Mouse (Mus musculus): ENCODE data around the gene Ube2g1. TPM values are rescaled to one million over a fixed set of nuclear protein-coding genes. Genes with fewer than 3 reads are reported as not detected.
"Not testable (repeated sequence)": the region's sequence is repeated elsewhere in the genome, so short reads cannot be mapped to it uniquely, and the experiment has no call there.

The Ube2g1 gene
- total RNA-seq, 2 experiments from 2014 or later: 49.6 to 54.7 TPM

GRCm38 (mm10) chr11:72692353-72692752 is 85.3 kb downstream of the Ube2g1 start:
- no peak for DNase-seq

GRCm38 (mm10) chr11:72695025-72695424 is 87.9 kb downstream of the Ube2g1 start:
- no peak for DNase-seq

GRCm38 (mm10) chr11:72696368-72696971 is 89.4 kb downstream of the Ube2g1 start:
- DNase-seq: no peak

GRCm38 (mm10) chr11:72697323-72697722 is 90.2 kb downstream of the Ube2g1 start:
- no peak for DNase-seq

- DNase-seq: not testable (repeated sequence)
Measured at GRCm38 (mm10) chr11:72705111-72705510, 98.0 kb downstream of the Ube2g1 start.

DNA sequence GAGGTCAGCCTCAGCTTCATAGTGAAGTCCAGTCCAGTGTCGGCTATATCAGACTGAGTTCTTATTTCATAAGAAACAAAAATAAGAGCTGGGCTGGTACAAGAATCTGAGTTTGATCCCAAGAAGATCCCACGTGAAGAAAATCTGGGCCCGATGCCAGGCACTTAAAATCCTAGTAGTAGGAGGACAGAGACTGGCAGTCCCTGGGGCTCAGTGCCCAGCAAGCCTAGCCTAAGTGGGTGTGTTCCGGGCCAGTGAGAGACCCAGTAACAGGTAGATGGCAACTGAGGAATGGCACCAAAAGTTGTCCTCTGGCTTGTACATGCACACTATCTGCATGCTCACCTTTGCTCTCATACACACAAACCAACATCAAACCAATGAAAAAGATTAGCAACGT is 105.6 kb downstream of the Ube2g1 start:
- peak in 1 of 2 experiments; percentile 21 for DNase-seq

- no peak for DNase-seq
Measured at GRCm38 (mm10) chr11:72718161-72718560, 111.1 kb downstream of the Ube2g1 start.

DNA sequence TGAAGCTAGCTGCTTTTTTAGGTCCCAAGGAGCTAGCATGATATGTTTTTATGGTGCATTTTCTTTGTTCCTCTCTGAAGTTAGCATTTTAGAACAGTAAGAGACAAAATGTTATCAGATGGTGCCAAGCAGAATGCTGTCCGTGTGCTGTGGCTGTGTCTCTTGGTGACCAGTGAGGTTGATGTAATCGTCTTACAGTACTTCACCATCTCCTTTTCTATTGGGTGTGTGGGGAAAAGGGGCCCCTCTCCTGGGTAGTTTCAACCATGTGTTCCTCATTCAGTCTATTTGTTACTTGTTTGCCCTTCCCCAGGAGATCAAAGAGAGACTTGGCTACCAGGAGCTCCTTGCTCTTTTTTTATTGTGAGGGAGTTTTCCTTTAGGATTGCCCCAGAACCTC is 116.1 kb downstream of the Ube2g1 start:
- no peak for DNase-seq

DNA sequence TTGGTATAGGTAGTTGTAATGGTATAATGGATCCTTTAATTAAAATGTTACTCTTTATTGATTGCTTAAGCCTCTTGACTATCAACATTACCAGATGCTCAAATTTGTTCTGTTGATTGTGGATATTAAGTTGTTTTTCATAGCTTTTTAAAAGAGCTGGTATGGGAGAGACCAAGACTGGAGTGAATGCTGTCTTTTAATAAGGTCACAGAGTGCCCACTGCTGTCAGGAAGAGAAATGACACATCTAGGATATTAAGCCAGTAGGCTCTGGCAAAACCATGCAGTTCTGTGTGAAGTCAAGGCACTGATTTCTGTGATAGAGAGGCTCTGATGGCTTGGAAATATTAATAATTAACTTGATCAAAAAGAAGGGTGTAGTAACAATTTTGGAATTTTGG is 116.8 kb downstream of the Ube2g1 start:
- DNase-seq: peak; percentile 14 to 30

DNA sequence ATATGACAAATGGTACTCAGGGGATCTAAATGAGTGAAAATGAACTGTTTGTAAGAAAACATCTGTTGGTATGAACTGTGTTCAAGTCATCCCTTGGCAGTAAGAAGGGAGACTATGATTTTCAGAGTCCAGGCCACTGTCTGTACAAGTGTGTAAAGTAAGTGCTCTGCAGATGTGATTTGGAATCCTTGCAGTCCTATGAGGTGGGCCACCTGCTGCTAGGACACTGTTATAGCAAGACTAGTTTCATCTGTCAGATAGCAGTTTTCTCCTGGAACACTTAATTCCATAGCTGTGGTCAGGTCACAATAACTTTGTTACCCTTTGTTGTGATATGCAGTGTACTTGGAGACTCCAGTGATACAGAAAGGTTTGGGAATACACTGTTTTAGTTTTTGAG is 118.9 kb downstream of the Ube2g1 start:
- DNase-seq: peak in 1 of 2 experiments; percentile 24

- DNase-seq: no peak
Measured at GRCm38 (mm10) chr11:72733736-72734135, 126.7 kb downstream of the Ube2g1 start.

DNA sequence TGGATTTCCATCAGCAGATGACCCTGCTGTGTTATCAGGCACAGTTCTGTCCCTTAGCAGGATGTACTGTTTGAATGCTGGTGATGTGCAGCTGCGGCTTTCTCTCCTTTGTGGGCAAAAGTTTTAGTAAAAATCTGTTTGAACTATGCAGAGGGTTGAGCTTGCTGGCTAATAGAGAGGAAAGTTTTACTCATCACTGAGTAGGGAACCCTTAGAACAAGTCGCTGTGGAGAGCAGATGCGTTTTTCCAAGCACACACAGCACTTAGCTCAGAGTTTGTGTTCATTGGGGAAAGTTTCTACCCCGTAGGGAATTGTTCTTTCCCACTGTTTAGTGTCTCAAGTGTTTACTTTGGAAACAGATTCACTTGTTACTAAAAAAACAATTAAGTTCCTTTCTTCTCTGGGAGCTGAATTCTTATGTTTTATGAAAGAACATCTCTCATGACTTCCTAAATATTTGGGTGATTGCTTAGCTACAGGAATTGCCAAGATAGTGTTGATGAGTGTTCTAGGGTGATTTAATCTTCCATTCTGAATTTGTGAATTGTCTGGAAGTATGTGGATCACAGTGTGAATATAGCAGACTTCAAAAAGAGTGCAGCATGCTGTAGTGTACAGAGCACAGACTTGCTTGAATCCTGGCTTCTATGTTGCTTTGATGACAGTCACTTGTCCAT is 127.9 kb downstream of the Ube2g1 start:
- DNase-seq: peak; percentile 64 to 79

- DNase-seq: peak in 1 of 2 experiments; percentile 23
Measured at GRCm38 (mm10) chr11:72735519-72735860, 128.4 kb downstream of the Ube2g1 start.

Small RNAs within 50 kb of the gene (microRNA-seq; reads per million reads assigned to microRNA genes)
- gene Gm25678: 0 reads per million in 2 experiments

Other genes with a start within 250 kb of the Ube2g1 start
- under 1 TPM in 1 of 2 experiments, not detected in 1; 0.75 TPM for gene Tekt1, start 244.8 kb upstream of the Ube2g1 start, total RNA-seq (2021)
- 10 to 100 TPM in 1 of 2 experiments, 1 to 10 TPM in 1; 9.4 to 11.3 TPM for gene Smtnl2, start 195.6 kb upstream of the Ube2g1 start, total RNA-seq (2021)
- not detected for gene Ggt6, start 171.8 kb upstream of the Ube2g1 start, total RNA-seq (2021)
- gene Mybbp1a, start 165.9 kb upstream of the Ube2g1 start, total RNA-seq (2021): 10 to 100 TPM; 43.1 to 47.5 TPM
- gene Spns2, start 117.4 kb upstream of the Ube2g1 start, total RNA-seq (2021): 1 to 10 TPM; 6.3 to 9.0 TPM
- not detected for gene Spns3, start 56.8 kb upstream of the Ube2g1 start, total RNA-seq (2021)
- gene Ankfy1, start 82.7 kb downstream of the Ube2g1 start, total RNA-seq (2021): 10 to 100 TPM; 15.3 to 16.6 TPM
- gene Cyb5d2, start 188.9 kb downstream of the Ube2g1 start, total RNA-seq (2021): 10 to 100 TPM; 21.5 to 24.3 TPM
- 10 to 100 TPM; 16.5 to 19.6 TPM for gene Zzef1, start 188.9 kb downstream of the Ube2g1 start, total RNA-seq (2021)

Measured in heart, adult 18-20 months (tissue).